Mouse (Mus musculus) MEL (cell line): ENCODE results near the gene Fgf11. TPM values are rescaled to one million over a fixed set of nuclear protein-coding genes. Genes with fewer than 3 reads are reported as not detected.

ENCODE experiments used
- DNase-seq: peaks from one replicate; pipeline ENCODE4 v3.0.0; 2011; ENCODE audit warnings: low read depth, low spot score
- H3K27ac ChIP-seq: 2 replicates; pipeline ENCODE4 v1.5.1; 2012; ENCODE audit warnings: low read depth, mild to moderate bottlenecking, control low read depth, low read length, moderate library complexity; ENCODE audit not compliant: control insufficient read depth
- H3K27me3 ChIP-seq, 2 experiments: fragments of 150-350 bp in 1 of 2; sonication (generic) in 1 of 2; 2 replicates each; pipeline ENCODE4 v1.6.1; 2012; ENCODE audit warnings: low read length in 2 of 2, mild to moderate bottlenecking in 2 of 2, improper control_type of control experiment in 1 of 2, moderate library complexity in 1 of 2; ENCODE audit not compliant: insufficient read depth in 2 of 2, control insufficient read depth in 1 of 2
- H3K36me3 ChIP-seq, 2 experiments: 2 replicates each; pipeline ENCODE4 v1.6.1; 2012 to 2014; ENCODE audit warnings: low read length in 2 of 2, improper control_type of control experiment in 1 of 2, inconsistent platforms in 1 of 2, mild to moderate bottlenecking in 1 of 2; ENCODE audit not compliant: insufficient read depth in 2 of 2, control insufficient read depth in 1 of 2
- H3K4me1 ChIP-seq, 2 experiments: fragments of 150-350 bp in 1 of 2; sonication (generic) in 1 of 2; 2 replicates each; pipeline ENCODE4 v1.6.1; 2012; ENCODE audit warnings: low read length in 2 of 2, improper control_type of control experiment in 1 of 2, mild to moderate bottlenecking in 1 of 2; ENCODE audit not compliant: insufficient read depth in 2 of 2, control insufficient read depth in 1 of 2
- H3K4me3 ChIP-seq, 2 experiments: fragments of 150-350 bp in 1 of 2; sonication (generic) in 1 of 2; 2 replicates each; pipeline ENCODE4 v1.5.1; 2012; ENCODE audit warnings: low read depth in 2 of 2, low read length in 2 of 2, mild to moderate bottlenecking in 2 of 2, moderate library complexity in 2 of 2, control low read depth in 1 of 2, improper control_type of control experiment in 1 of 2; ENCODE audit not compliant: control insufficient read depth in 1 of 2, insufficient read depth in 1 of 2
- H3K79me2 ChIP-seq: 2 replicates; pipeline ENCODE4 v1.6.1; 2012; ENCODE audit warnings: mild to moderate bottlenecking, low read length, moderate library complexity; ENCODE audit not compliant: control insufficient read depth, poor library complexity, insufficient read depth
- H3K9ac ChIP-seq: 2 replicates; pipeline ENCODE4 v1.6.1; 2012; ENCODE audit warnings: low read depth, mild to moderate bottlenecking, control low read depth, low read length, moderate library complexity; ENCODE audit not compliant: control insufficient read depth, poor library complexity, severe bottlenecking
- H3K9me3 ChIP-seq: fragments of 150-350 bp; sonication (generic); replicated peaks from 2 replicates; pipeline ENCODE4 v1.6.1; 2012; ENCODE audit warnings: mild to moderate bottlenecking, low read length, improper control_type of control experiment, moderate library complexity; ENCODE audit not compliant: insufficient read depth
- CHD2 ChIP-seq: IDR thresholded peaks from 2 replicates; pipeline ENCODE4 v1.6.1; 2011; ENCODE audit warnings: low read length, improper control_type of control experiment
- CTCF ChIP-seq, 3 experiments: IDR thresholded peaks in 2 of 3; conservative IDR thresholded peaks in 1 of 3; 2 replicates each; pipeline ENCODE4 v1.5.1; 2011 to 2012; ENCODE audit warnings: low read length in 3 of 3, low read depth in 2 of 3, mild to moderate bottlenecking in 2 of 3, improper control_type of control experiment in 1 of 3, inconsistent platforms in 1 of 3, mixed read lengths in 1 of 3, moderate library complexity in 1 of 3; ENCODE audit not compliant: control insufficient read depth in 1 of 3, insufficient read depth in 1 of 3, poor library complexity in 1 of 3, severe bottlenecking in 1 of 3
- E2F4 ChIP-seq: IDR thresholded peaks from 2 replicates; pipeline ENCODE4 v1.6.1; 2011; ENCODE audit warnings: low read depth, low read length, improper control_type of control experiment, borderline replicate concordance
- ELF1 ChIP-seq: IDR thresholded peaks from 2 replicates; pipeline ENCODE4 v1.6.1; 2014; ENCODE audit warnings: low read depth, mild to moderate bottlenecking, inconsistent platforms, low read length, improper control_type of control experiment, moderate library complexity
- EP300 ChIP-seq, 2 experiments: IDR thresholded peaks; 2 replicates each; pipeline ENCODE4 v1.6.1; 2011; ENCODE audit warnings: improper control_type of control experiment in 2 of 2, low read length in 2 of 2, low read depth in 1 of 2, mild to moderate bottlenecking in 1 of 2
- GATA1 ChIP-seq: IDR thresholded peaks from 2 replicates; pipeline ENCODE4 v1.6.1; 2011; ENCODE audit warnings: low read depth, low read length, improper control_type of control experiment
- MAFK ChIP-seq: IDR thresholded peaks from 2 replicates; pipeline ENCODE4 v1.6.1; 2011; ENCODE audit warnings: low read depth, mild to moderate bottlenecking, low read length, improper control_type of control experiment, borderline replicate concordance
- MAX ChIP-seq: IDR thresholded peaks from 2 replicates; pipeline ENCODE4 v1.6.1; 2011; ENCODE audit warnings: low read length, improper control_type of control experiment
- MAZ ChIP-seq: IDR thresholded peaks from 2 replicates; pipeline ENCODE4 v1.6.1; 2012; ENCODE audit warnings: low read depth, mild to moderate bottlenecking, inconsistent platforms, low read length, improper control_type of control experiment
- MEF2A ChIP-seq: IDR thresholded peaks from 2 replicates; pipeline ENCODE4 v1.6.1; 2014; ENCODE audit warnings: low read depth, mild to moderate bottlenecking, inconsistent platforms, low read length, improper control_type of control experiment; ENCODE audit not compliant: poor library complexity, insufficient replicate concordance, severe bottlenecking; ENCODE audit errors: extremely low read depth
- NRF1 ChIP-seq: IDR thresholded peaks from 2 replicates; pipeline ENCODE4 v1.6.1; 2014; ENCODE audit warnings: low read depth, mild to moderate bottlenecking, inconsistent platforms, low read length, improper control_type of control experiment, moderate library complexity; ENCODE audit not compliant: poor library complexity, insufficient read depth, severe bottlenecking
- POLR2A ChIP-seq, 2 experiments: IDR thresholded peaks; 2 replicates each; pipeline ENCODE4 v1.6.1; 2011 to 2012; ENCODE audit warnings: low read length in 2 of 2, mild to moderate bottlenecking in 2 of 2, control low read depth in 1 of 2, improper control_type of control experiment in 1 of 2, low read depth in 1 of 2, moderate library complexity in 1 of 2; ENCODE audit not compliant: control insufficient read depth in 1 of 2, insufficient read depth in 1 of 2, poor library complexity in 1 of 2
- POLR2AphosphoS2 ChIP-seq: IDR thresholded peaks from 2 replicates; pipeline ENCODE4 v1.6.1; 2011; ENCODE audit warnings: low read length, improper control_type of control experiment
- POLR2AphosphoS5 ChIP-seq: IDR thresholded peaks from 2 replicates; pipeline ENCODE4 v1.6.1; 2012; ENCODE audit warnings: low read depth, borderline replicate concordance, mild to moderate bottlenecking, inconsistent platforms, low read length, moderate library complexity, mixed read lengths
- RAD21 ChIP-seq: IDR thresholded peaks from 2 replicates; pipeline ENCODE4 v1.6.1; 2011; ENCODE audit warnings: mild to moderate bottlenecking, low read depth, low read length, improper control_type of control experiment
- SIN3A ChIP-seq: IDR thresholded peaks from 2 replicates; pipeline ENCODE4 v1.6.1; 2012; ENCODE audit warnings: low read length, improper control_type of control experiment, inconsistent platforms
- SMC3 ChIP-seq: IDR thresholded peaks from 2 replicates; pipeline ENCODE4 v1.6.1; 2011; ENCODE audit warnings: low read depth, low read length, improper control_type of control experiment
- TAL1 ChIP-seq: IDR thresholded peaks from 2 replicates; pipeline ENCODE4 v1.6.1; 2012; ENCODE audit warnings: mild to moderate bottlenecking, inconsistent platforms, low read length, moderate library complexity, mixed read lengths
- TBP ChIP-seq: IDR thresholded peaks from 2 replicates; pipeline ENCODE4 v1.8.0; 2011; ENCODE audit warnings: low read depth, low read length, improper control_type of control experiment
- UBTF ChIP-seq: IDR thresholded peaks from 2 replicates; pipeline ENCODE4 v1.6.1; 2012; ENCODE audit warnings: low read depth, mild to moderate bottlenecking, inconsistent platforms, low read length, improper control_type of control experiment, moderate library complexity, borderline replicate concordance; ENCODE audit not compliant: insufficient read depth
- USF1 ChIP-seq: IDR thresholded peaks from 2 replicates; pipeline ENCODE4 v1.6.1; 2014; ENCODE audit warnings: low read depth, mild to moderate bottlenecking, inconsistent platforms, low read length, improper control_type of control experiment, moderate library complexity
- USF2 ChIP-seq, 2 experiments: IDR thresholded peaks; 2 replicates each; pipeline ENCODE4 v1.6.1; 2011 to 2012; ENCODE audit warnings: improper control_type of control experiment in 2 of 2, low read length in 2 of 2, borderline replicate concordance in 1 of 2, inconsistent platforms in 1 of 2, low read depth in 1 of 2, mild to moderate bottlenecking in 1 of 2; ENCODE audit not compliant: insufficient read depth in 1 of 2
- ZC3H11A ChIP-seq: IDR thresholded peaks from 2 replicates; pipeline ENCODE4 v1.6.1; 2012; ENCODE audit warnings: low read depth, mild to moderate bottlenecking, inconsistent platforms, low read length, improper control_type of control experiment
- polyA plus RNA-seq, 2 experiments: library from polyadenylated mRNA; stranded (reverse) in 1 of 2; unstranded in 1 of 2; fragments of >175 nt in 1 of 2; fragments of >200 nt in 1 of 2; gene quantifications; 2 replicates each; pipeline versions ENCODE4 v1.2.1 to v1.2.4; 2012; ENCODE audit warnings: low replicate concordance in 2 of 2, low read depth in 1 of 2; ENCODE audit not compliant: insufficient read length in 2 of 2, insufficient read depth in 1 of 2, missing spikeins in 1 of 2
- total RNA-seq: library from RNA; depleted of rRNA; stranded (reverse); fragments of 300-350 nt; gene quantifications from 2 replicates; pipeline ENCODE4 v1.2.3, GENCODE M21; 2012

Fgf11 gene
- total and polyA plus RNA-seq, 3 experiments: 5.1 to 26.8 TPM; not detected in 1

- Histone ChIP-seq H3K4me3 (no peak within 1 kb of the TSS), H3K4me1 (peaks cover 6 to 27% of the 10 kb centered on the region in 2 experiments), H3K79me2 (peaks cover 22% of the 10 kb centered on the region), H3K27me3 (no peaks in the 10 kb centered on the region), H3K36me3 (peaks cover 0 to 7% of the 10 kb centered on the region in 2 experiments; a peak in 2 of 4 replicates), H3K27ac (no peak within 1 kb of the TSS), H3K9me3 (no peaks in the 10 kb centered on the region), H3K9ac (no peak within 1 kb of the TSS)
- TF ChIP-seq POLR2A (IDR thresholded peaks at IDR 0.05; ENCODE audit: control insufficient read depth in 1 of 2, insufficient read depth in 1 of 2, low read depth in 1 of 2, low read length in 2 of 2, poor library complexity in 1 of 2) (no peak), E2F4 (no peak), UBTF (no peak), USF2 (IDR thresholded peaks at IDR 0.05; ENCODE audit: borderline replicate concordance in 1 of 2, insufficient read depth in 1 of 2, low read depth in 1 of 2, low read length in 2 of 2) (no peak), MAFK (no peak), EP300 (IDR thresholded peaks at IDR 0.05; ENCODE audit: low read depth in 1 of 2, low read length in 2 of 2) (no peak), SMC3 (no peak)
- no peak for DNase-seq
Measured at GRCm38 (mm10) chr11:69761868-69762267, 39.8 kb downstream of the Fgf11 start, which contains the start of gene Slc35g3. Slc35g3 (minus strand) TSS chr11:69761968.

GRCm38 (mm10) chr11:69760901-69761200 is 40.8 kb downstream of the Fgf11 start:
- no peak overlapping the region for H3K4me3 ChIP-seq
- no peak overlapping the region for H3K9ac ChIP-seq
- no peaks in the 10 kb centered on the region for H3K9me3 ChIP-seq
- peaks cover 0 to 12% of the 10 kb centered on the region in 2 experiments; a peak in 2 of 4 replicates for H3K36me3 ChIP-seq
- H3K79me2 ChIP-seq: peaks cover 20% of the 10 kb centered on the region
- TF ChIP-seq POLR2AphosphoS2: no peak
- no peak for TF ChIP-seq SIN3A
- TF ChIP-seq MEF2A: no peak
- no peak for TF ChIP-seq NRF1
- TF ChIP-seq TAL1: no peak
- no peak for TF ChIP-seq TBP
- no peak for TF ChIP-seq E2F4
- no peak for TF ChIP-seq MAX
- TF ChIP-seq ELF1: no peak
- no peak for TF ChIP-seq RAD21
- no peak for TF ChIP-seq CHD2
- no peak for TF ChIP-seq MAZ
- TF ChIP-seq POLR2A (IDR thresholded peaks at IDR 0.05; ENCODE audit: control insufficient read depth in 1 of 2, insufficient read depth in 1 of 2, low read depth in 1 of 2, low read length in 2 of 2, poor library complexity in 1 of 2): no peak
- TF ChIP-seq CTCF (IDR thresholded peaks at IDR 0.05 in 2 of 3, conservative IDR thresholded peaks at IDR 0.05 in 1 of 3; ENCODE audit: control insufficient read depth in 1 of 3, insufficient read depth in 1 of 3, low read depth in 2 of 3, low read length in 3 of 3, poor library complexity in 1 of 3, severe bottlenecking in 1 of 3): no peak
- TF ChIP-seq EP300 (IDR thresholded peaks at IDR 0.05; ENCODE audit: low read depth in 1 of 2, low read length in 2 of 2): no peak
- TF ChIP-seq ZC3H11A: no peak
- no peak for TF ChIP-seq POLR2AphosphoS5
- no peak for TF ChIP-seq GATA1
- no peak for TF ChIP-seq USF1
- no peak for DNase-seq
- no peak overlapping the region for H3K27ac ChIP-seq
- H3K4me1 ChIP-seq: peaks cover 6 to 26% of the 10 kb centered on the region in 2 experiments
- no peaks in the 10 kb centered on the region for H3K27me3 ChIP-seq
